ENCODE assay signal across 46 mouse cellular contexts in the genomic region with DNA sequence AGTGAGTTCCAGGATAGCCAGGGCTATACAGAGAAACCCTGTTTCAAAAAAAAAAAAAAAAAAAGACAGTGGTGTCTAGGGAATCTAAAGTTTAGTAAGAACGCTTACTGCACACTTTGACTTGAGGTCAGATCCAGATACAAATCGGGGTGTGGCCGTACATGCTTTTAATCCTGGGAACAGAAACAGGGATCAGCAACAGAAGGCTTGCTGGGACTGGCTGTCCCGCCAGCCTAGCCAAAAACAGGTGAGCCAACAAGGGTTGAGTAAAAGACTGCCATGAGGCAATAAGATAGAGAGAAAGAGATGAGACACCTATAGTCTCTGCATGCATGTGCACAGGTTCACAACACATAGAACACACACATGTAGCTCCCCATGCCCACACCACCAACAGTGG. TPM values are rescaled to one million over a fixed set of nuclear protein-coding genes. Genes with fewer than 3 reads are reported as not detected.
"Had no signal": no experiment of that assay in that cellular context is flagged by ENCODE, and none has a peak within 500 bp of the region (broad histone marks: within the 10 kb centered on the region; RNA-seq: fewer than 3 reads in every experiment).

No protein-coding gene starts in this region.

- ATAC-seq: liver, embryonic 12.5 days; liver, postnatal 0 days; lung, postnatal 0 days; midbrain, embryonic 13.5 days; midbrain, embryonic 15.5 days; midbrain, embryonic 16.5 days had no signal

- DNase-seq: left cerebral cortex, postnatal 4 days; liver; liver, embryonic 13.5 days; liver, postnatal 0 days; lung, adult 18-20 months; lung, adult 2 months; lung, embryonic 14.5 days; lung, postnatal 10 days; lung, postnatal 14 days; lung, postnatal 36 days; lung, postnatal 4 days; midbrain, embryonic 14.5 days had no signal

RNA-seq across cellular contexts. Expression of gene Samd7, which starts 8.6 kb away (rescaled TPM):
- total RNA-seq: left cerebral cortex, adult 2 months; left cerebral cortex, postnatal 10 days; left cerebral cortex, postnatal 25 days; left cerebral cortex, postnatal 36 days; liver, adult 2 months; megakaryocyte progenitor cell, adult 5-6 weeks; megakaryocyte, adult 5-6 weeks; megakaryocyte-erythroid progenitor cell, adult 5-6 weeks had no signal
- polyA plus RNA-seq: limb, embryonic 10.5 days; limb, embryonic 11.5 days; limb, embryonic 12.5 days; limb, embryonic 13.5 days; limb, embryonic 14.5 days; limb, embryonic 15.5 days; liver, adult 2 months; liver, embryonic 11.5 days; liver, embryonic 12.5 days; lung, adult 2 months; lung, embryonic 14.5 days; lung, embryonic 15.5 days; lung, embryonic 16.5 days; lung, postnatal 0 days; macrophage; midbrain, embryonic 10.5 days; midbrain, embryonic 11.5 days; midbrain, embryonic 12.5 days; midbrain, embryonic 13.5 days; midbrain, embryonic 14.5 days; midbrain, embryonic 15.5 days; myocyte; neural tube, embryonic 11.5 days had no signal

RNA-seq across cellular contexts. Expression of gene Lrrc31, which starts 55.1 kb away (rescaled TPM):
- total RNA-seq: left cerebral cortex, adult 2 months; left cerebral cortex, adult 8-10 months; left cerebral cortex, postnatal 10 days; left cerebral cortex, postnatal 14 days; left cerebral cortex, postnatal 25 days; left cerebral cortex, postnatal 36 days; left cerebral cortex, postnatal 4 days; liver, adult 2 months; megakaryocyte progenitor cell, adult 5-6 weeks; megakaryocyte, adult 5-6 weeks; megakaryocyte-erythroid progenitor cell, adult 5-6 weeks; midbrain, postnatal 0 days had no signal
- polyA plus RNA-seq: limb, embryonic 10.5 days; limb, embryonic 12.5 days; limb, embryonic 13.5 days; liver, adult 2 months; liver, embryonic 11.5 days; liver, embryonic 12.5 days; liver, embryonic 13.5 days; liver, embryonic 14.5 days; liver, embryonic 15.5 days; liver, embryonic 16.5 days; lung, embryonic 14.5 days; macrophage; midbrain, embryonic 10.5 days; midbrain, embryonic 11.5 days; midbrain, embryonic 12.5 days; midbrain, embryonic 14.5 days; midbrain, embryonic 15.5 days; midbrain, postnatal 0 days; myocyte; neural tube, embryonic 11.5 days had no signal
